15 mouse cellular contexts compared by ENCODE assay signal in the genomic region with DNA sequence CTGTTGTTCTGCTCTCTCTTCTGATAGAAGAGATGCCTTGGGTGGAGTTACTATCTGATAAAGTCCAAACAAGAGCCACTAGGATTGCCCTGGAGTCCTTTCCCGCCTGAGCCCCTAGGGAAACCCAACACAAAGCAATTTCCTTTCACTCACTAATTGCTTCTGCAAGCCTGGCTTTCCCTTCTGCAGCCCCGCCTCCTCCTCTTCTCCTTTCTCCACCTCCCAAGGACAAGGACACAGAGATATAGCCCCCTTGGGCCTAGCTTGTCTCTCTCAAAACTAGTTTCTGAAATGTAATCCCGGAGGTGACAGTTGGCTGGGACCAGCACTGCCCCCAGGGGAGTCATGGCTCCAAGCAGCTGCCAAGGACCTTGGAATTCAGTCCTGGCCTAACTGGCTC.
A peak's percentile ranks its signal among the peaks of the same experiment; 100 is the strongest.
DNase-seq lines count a peak whose midpoint lies in the region; ATAC-seq and TF ChIP-seq lines count a peak whose summit lies in the region.
"Had no signal": no experiment of that assay in that cellular context is flagged by ENCODE, and none has a peak within 500 bp of the region (broad histone marks: within the 10 kb centered on the region; RNA-seq: fewer than 3 reads in every experiment).

No protein-coding gene starts in this region.

- H3K27me3 ChIP-seq in hindbrain, embryonic 10.5 days (ENCODE audit: insufficient read depth, poor library complexity, severe bottlenecking): 0 out of 2 replicates have a peak, but pooled peaks cover 3% of the 10 kb centered on the region
- no peaks in the 10 kb centered on the region for H3K27me3 ChIP-seq in hindbrain, embryonic 16.5 days (replicated peaks; ENCODE audit: control insufficient read depth, insufficient read depth, low read length)
- H3K27me3 ChIP-seq in ES-Bruce4 (ENCODE audit: control insufficient read depth, insufficient read depth, low read length, poor library complexity, severe bottlenecking): no peaks in the 10 kb centered on the region
- H3K27me3 ChIP-seq: embryonic facial prominence, embryonic 13.5 days had no signal

- 30% methylated on average over 3 of the region's 3 CpGs for WGBS in hindbrain, embryonic 10.5 days
- WGBS in hindbrain, embryonic 16.5 days: 22% methylated on average over 3 of the region's 3 CpGs

- TF ChIP-seq EP300 in ES-Bruce4 (IDR thresholded peaks at IDR 0.05; ENCODE audit: insufficient read depth, low read depth, low read length): peak; percentile 51; the same call in 1 of the 2 replicates

- no peak overlapping the region for H3K4me3 ChIP-seq in hindbrain, embryonic 10.5 days
- H3K4me3 ChIP-seq in hindbrain, embryonic 16.5 days (ENCODE audit: low read length): no peak overlapping the region
- no peak overlapping the region for H3K4me3 ChIP-seq in ES-Bruce4 (ENCODE audit: low read depth, low read length)
- H3K4me3 ChIP-seq: embryonic facial prominence, embryonic 13.5 days; left cerebral cortex, adult 2 months had no signal

- ATAC-seq in hindbrain, embryonic 16.5 days: no peak

- no peak for TF ChIP-seq CTCF in ES-Bruce4 (IDR thresholded peaks at IDR 0.05; ENCODE audit: low read depth, low read length)

- no peak for TF ChIP-seq POLR2A in ES-Bruce4 (IDR thresholded peaks at IDR 0.05; ENCODE audit: insufficient read depth, low read length)

- peaks cover 6% of the 10 kb centered on the region; the same call in 1 of the 2 replicates for H3K9me3 ChIP-seq in hindbrain, embryonic 10.5 days
- no peaks in the 10 kb centered on the region for H3K9me3 ChIP-seq in hindbrain, embryonic 16.5 days (ENCODE audit: control insufficient read depth, low read length)
- H3K9me3 ChIP-seq in ES-Bruce4 (replicated peaks; ENCODE audit: control insufficient read depth, insufficient read depth, low read length, poor library complexity, severe bottlenecking): no peaks in the 10 kb centered on the region

- H3K4me1 ChIP-seq in hindbrain, embryonic 10.5 days (replicated peaks): peaks cover 39% of the 10 kb centered on the region
- H3K4me1 ChIP-seq in hindbrain, embryonic 16.5 days (ENCODE audit: control insufficient read depth, insufficient read depth, low read depth, low read length): peaks cover 13% of the 10 kb centered on the region
- peaks cover 8% of the 10 kb centered on the region for H3K4me1 ChIP-seq in ES-Bruce4 (ENCODE audit: control insufficient read depth, insufficient read depth, low read length)

- no peak for DNase-seq in hindbrain, embryonic 10.5 days (ENCODE audit: low spot score)
- peak; percentile 26 for DNase-seq in ES-CJ7 (ENCODE audit: low read depth, low spot score)
- DNase-seq in heart, adult 9 months (ENCODE audit: low spot score in 2 of 2): peak; percentile 19 to 54
- DNase-seq in left cerebral cortex, adult 9 months (ENCODE audit: low spot score in 2 of 2): no peak
- DNase-seq in c-Kit-positive CD71-positive TER-119-positive erythroid progenitor cells, embryonic 14.5 days (ENCODE audit: low spot score): no peak
- DNase-seq in layer of hippocampus, adult 9-10 months (ENCODE audit: low spot score): no peak
- DNase-seq: cerebellum, adult 2 months; kidney, postnatal 10 days; spleen, adult 18-20 months; thymus, adult 2 months had no signal

- H3K9ac ChIP-seq in hindbrain, embryonic 16.5 days (ENCODE audit: low read depth, low read length): no peak overlapping the region
- H3K9ac ChIP-seq in ES-Bruce4 (ENCODE audit: low read depth, poor library complexity, severe bottlenecking): no peak overlapping the region
- H3K9ac ChIP-seq: embryonic facial prominence, embryonic 13.5 days; liver, embryonic 14.5 days had no signal

- no peaks in the 10 kb centered on the region for H3K36me3 ChIP-seq in hindbrain, embryonic 10.5 days
- no peaks in the 10 kb centered on the region for H3K36me3 ChIP-seq in hindbrain, embryonic 16.5 days (ENCODE audit: control insufficient read depth, insufficient read depth, low read length)
- no peaks in the 10 kb centered on the region for H3K36me3 ChIP-seq in ES-Bruce4 (ENCODE audit: control insufficient read depth, insufficient read depth, low read length, poor library complexity, severe bottlenecking)
- H3K36me3 ChIP-seq: embryonic facial prominence, embryonic 13.5 days had no signal

- peak overlapping the region; percentile 83 for H3K27ac ChIP-seq in hindbrain, embryonic 10.5 days
- H3K27ac ChIP-seq in hindbrain, embryonic 16.5 days (ENCODE audit: low read depth, low read length): no peak overlapping the region
- no peak overlapping the region for H3K27ac ChIP-seq in ES-Bruce4 (ENCODE audit: insufficient read depth, low read length)
- H3K27ac ChIP-seq: embryonic facial prominence, embryonic 13.5 days; left cerebral cortex, adult 2 months; liver, embryonic 14.5 days had no signal

- no peak overlapping the region for H3K4me2 ChIP-seq in hindbrain, embryonic 16.5 days (ENCODE audit: low read length)
- H3K4me2 ChIP-seq: embryonic facial prominence, embryonic 13.5 days had no signal

Comparison
In these comparisons a context has a peak if more than half of its experiments do, and no peak if none do; other contexts are left out.
1. DNase-seq: peak in ES-CJ7 (single experiment) and heart, adult 9 months (2 of 2); none in hindbrain, embryonic 10.5 days (single experiment), left cerebral cortex, adult 9 months (0 of 2), c-Kit-positive CD71-positive TER-119-positive erythroid progenitor cells, embryonic 14.5 days (single experiment) and layer of hippocampus, adult 9-10 months (single experiment).